Mouse (Mus musculus) midbrain, embryonic 13.5 days (tissue): ENCODE results near the gene Utp11. TPM values are rescaled to one million over a fixed set of nuclear protein-coding genes. Genes with fewer than 3 reads are reported as not detected.

Experiments used
- ATAC-seq: fragments of 200-750 bp; cut with Nextera tagmentation; 2 replicates; pipeline ENCODE4 v1.8.0; 2017; ENCODE audit warnings: mild to moderate bottlenecking, moderate TSS enrichment, moderate library complexity
- H3K27ac ChIP-seq: fragments of 300-500 bp; sonication (generic); 2 replicates; pipeline ENCODE4 v1.5.1; 2015; ENCODE audit warnings: inconsistent platforms, mild to moderate bottlenecking, moderate library complexity
- H3K27me3 ChIP-seq: fragments of 300-500 bp; sonication (generic); 2 replicates; pipeline ENCODE4 v1.6.1; 2015; ENCODE audit warnings: mild to moderate bottlenecking, inconsistent platforms
- H3K36me3 ChIP-seq: fragments of 300-500 bp; sonication (generic); 2 replicates; pipeline ENCODE4 v1.6.1; 2015; ENCODE audit warnings: mild to moderate bottlenecking, inconsistent platforms
- H3K4me1 ChIP-seq: fragments of 300-500 bp; sonication (generic); replicated peaks from 2 replicates; pipeline ENCODE4 v1.6.1; 2015; ENCODE audit warnings: inconsistent platforms
- H3K4me2 ChIP-seq: fragments of 300-500 bp; sonication (generic); replicated peaks from 2 replicates; pipeline ENCODE4 v1.6.1; 2015; ENCODE audit warnings: moderate library complexity, mild to moderate bottlenecking, inconsistent platforms
- H3K4me3 ChIP-seq: fragments of 300-500 bp; sonication (generic); replicated peaks from 2 replicates; pipeline ENCODE4 v1.5.1; 2015; ENCODE audit warnings: mild to moderate bottlenecking, inconsistent platforms
- H3K9ac ChIP-seq: fragments of 300-500 bp; sonication (generic); replicated peaks from 2 replicates; pipeline ENCODE4 v1.6.1; 2015; ENCODE audit warnings: mild to moderate bottlenecking, inconsistent platforms
- H3K9me3 ChIP-seq: fragments of 300-500 bp; sonication (generic); 2 replicates; pipeline ENCODE4 v1.6.1; 2016; ENCODE audit warnings: mild to moderate bottlenecking, inconsistent platforms
- WGBS: fragments of 180-500 bp; shearing (Covaris S2); methylation state at CpG from one replicate; pipeline ENCODE4 v1.1.7; 2015; 5-methylcytosine and 5-hydroxymethylcytosine counted together
- polyA plus RNA-seq: library from polyadenylated mRNA; unstranded; fragments of >200 nt; fragmentation: Nextera tagmentation; extraction: Ambion mirVana; gene quantifications from 2 replicates; pipeline ENCODE4 v1.2.1, GENCODE M21; 2015

Gene Utp11
- polyA plus RNA-seq, 1 experiment from 2014 or later, result 48.3 TPM

- Histone ChIP-seq H3K4me3 (no peak overlapping the region), H3K27ac (no peak overlapping the region), H3K4me1 (no peaks in the 10 kb centered on the region), H3K27me3 (no peaks in the 10 kb centered on the region), H3K9me3 (no peaks in the 10 kb centered on the region), H3K36me3 (peaks cover 82% of the 10 kb centered on the region), H3K4me2 (no peak overlapping the region), H3K9ac (no peak overlapping the region)
- no peak for ATAC-seq
- WGBS, result 92% methylated on average over 4 of the region's 4 CpGs
These were observed 9.9 kb downstream of the Utp11 start for GRCm38 (mm10) chr4:124683474-124683873.

GRCm38 (mm10) chr4:124682270-124682669 lies 11.1 kb downstream of the Utp11 start:
- WGBS, result 55% methylated on average over 7 of the region's 7 CpGs
- ATAC-seq, result no peak
- no peak overlapping the region for H3K4me3 ChIP-seq
- H3K9ac ChIP-seq, result no peak overlapping the region
- no peaks in the 10 kb centered on the region for H3K4me1 ChIP-seq
- H3K36me3 ChIP-seq, result peaks cover 82% of the 10 kb centered on the region
- no peaks in the 10 kb centered on the region for H3K27me3 ChIP-seq
- no peaks in the 10 kb centered on the region for H3K9me3 ChIP-seq
- H3K27ac ChIP-seq, result no peak overlapping the region
- no peak overlapping the region for H3K4me2 ChIP-seq

GRCm38 (mm10) chr4:124675958-124676357 lies 17.4 kb downstream of the Utp11 start:
- WGBS, result 89% methylated on average over 6 of the region's 6 CpGs
- peaks cover 38% of the 10 kb centered on the region for H3K4me1 ChIP-seq
- ATAC-seq, result no peak

GRCm38 (mm10) chr4:124675037-124675436 lies 18.4 kb downstream of the Utp11 start:
- H3K9ac ChIP-seq, result no peak overlapping the region
- under 1% methylated on average over 4 of the region's 4 CpGs for WGBS
- H3K27ac ChIP-seq, result no peak overlapping the region

More at GRCm38 (mm10) chr4:124675958-124676357, 17.4 kb downstream of the Utp11 start:
- Histone ChIP-seq H3K4me2 (no peak overlapping the region), H3K27me3 (peaks cover 10% of the 10 kb centered on the region; the same call in 1 of the 2 replicates), H3K36me3 (peaks cover 40% of the 10 kb centered on the region), H3K9ac (no peak overlapping the region), H3K4me3 (no peak overlapping the region), H3K9me3 (no peaks in the 10 kb centered on the region), H3K27ac (no peak overlapping the region)

GRCm38 (mm10) chr4:124674334-124675032 lies 18.9 kb downstream of the Utp11 start:
- 0 out of 2 replicates have a peak, but pooled peaks have one; percentile 21 for ATAC-seq
- H3K27ac ChIP-seq, result 0 out of 2 replicates have a peak overlapping the region, but pooled peaks have one; percentile 37
- peaks cover 26% of the 10 kb centered on the region for H3K36me3 ChIP-seq

More at GRCm38 (mm10) chr4:124675037-124675436, 18.4 kb downstream of the Utp11 start:
- Histone ChIP-seq H3K4me3 (no peak overlapping the region), H3K9me3 (no peaks in the 10 kb centered on the region), H3K4me1 (peaks cover 40% of the 10 kb centered on the region), H3K36me3 (peaks cover 31% of the 10 kb centered on the region), H3K27me3 (peaks cover 18% of the 10 kb centered on the region; the same call in 1 of the 2 replicates), H3K4me2 (no peak overlapping the region)
- ATAC-seq, result no peak

GRCm38 (mm10) chr4:124672347-124673320 lies 20.8 kb downstream of the Utp11 start:
- WGBS, result 3% methylated on average over 26 of the region's 31 CpGs
- no peaks in the 10 kb centered on the region for H3K9me3 ChIP-seq
- H3K36me3 ChIP-seq, result peaks cover 12% of the 10 kb centered on the region
- peaks cover 49% of the 10 kb centered on the region for H3K4me1 ChIP-seq
- H3K27me3 ChIP-seq, result peaks cover 27% of the 10 kb centered on the region
- ATAC-seq, result peak; percentile 53
- H3K4me3 ChIP-seq, result peak overlapping the region; percentile 11
- H3K4me2 ChIP-seq, result peak overlapping the region; percentile 48
- H3K9ac ChIP-seq, result peak overlapping the region; percentile 11
- H3K27ac ChIP-seq, result peak overlapping the region; percentile 79

More at GRCm38 (mm10) chr4:124674334-124675032, 18.9 kb downstream of the Utp11 start:
- Histone ChIP-seq H3K4me1 (peaks cover 40% of the 10 kb centered on the region), H3K27me3 (peaks cover 18% of the 10 kb centered on the region), H3K9me3 (no peaks in the 10 kb centered on the region), H3K4me3 (no peak overlapping the region), H3K9ac (peak overlapping the region; percentile 19; the same call in 1 of the 2 replicates), H3K4me2 (no peak overlapping the region)
- 34% methylated on average over 17 of the region's 17 CpGs for WGBS

- ATAC-seq, result no peak
- H3K27ac ChIP-seq, result peak overlapping the region; percentile 79
- H3K9ac ChIP-seq, result no peak overlapping the region
- peaks cover 38% of the 10 kb centered on the region for H3K27me3 ChIP-seq
- H3K4me3 ChIP-seq, result 0 out of 2 replicates have a peak overlapping the region, but pooled peaks have one; percentile 11
- peaks cover 7% of the 10 kb centered on the region; the same call in 1 of the 2 replicates for H3K36me3 ChIP-seq
- peaks cover 55% of the 10 kb centered on the region for H3K4me1 ChIP-seq
- H3K9me3 ChIP-seq, result no peaks in the 10 kb centered on the region
- H3K4me2 ChIP-seq, result peak overlapping the region; percentile 48
- 39% methylated on average over 7 of the region's 7 CpGs for WGBS
These were observed 21.8 kb downstream of the Utp11 start for GRCm38 (mm10) chr4:124671583-124671982.

- H3K36me3 ChIP-seq, result no peaks in the 10 kb centered on the region
- ATAC-seq, result no peak
- no peak overlapping the region for H3K9ac ChIP-seq
- H3K4me1 ChIP-seq, result peaks cover 55% of the 10 kb centered on the region
- H3K4me3 ChIP-seq, result no peak overlapping the region
- H3K27me3 ChIP-seq, result peaks cover 44% of the 10 kb centered on the region
- 67% methylated on average over 8 of the region's 8 CpGs for WGBS
- H3K9me3 ChIP-seq, result no peaks in the 10 kb centered on the region
- no peak overlapping the region for H3K27ac ChIP-seq
- H3K4me2 ChIP-seq, result no peak overlapping the region
These were observed 23.2 kb downstream of the Utp11 start for GRCm38 (mm10) chr4:124670232-124670631.

- no peaks in the 10 kb centered on the region for H3K36me3 ChIP-seq
- peak overlapping the region; percentile 69 for H3K27ac ChIP-seq
- peak overlapping the region; percentile 35 for H3K4me2 ChIP-seq
- no peak overlapping the region for H3K4me3 ChIP-seq
- ATAC-seq, result peak; percentile 79
- 2% methylated on average over 8 of the region's 8 CpGs for WGBS
- peaks cover 51% of the 10 kb centered on the region for H3K27me3 ChIP-seq
- no peaks in the 10 kb centered on the region for H3K9me3 ChIP-seq
- H3K9ac ChIP-seq, result peak overlapping the region; percentile 36; the same call in 1 of the 2 replicates
- peaks cover 54% of the 10 kb centered on the region for H3K4me1 ChIP-seq
These were observed 25.3 kb downstream of the Utp11 start for GRCm38 (mm10) chr4:124668078-124668477.

- H3K36me3 ChIP-seq, result no peaks in the 10 kb centered on the region
- peak overlapping the region; percentile 35 for H3K4me2 ChIP-seq
- WGBS, result 9% methylated on average over 14 of the region's 14 CpGs
- peak overlapping the region; percentile 36; the same call in 1 of the 2 replicates for H3K9ac ChIP-seq
- H3K4me3 ChIP-seq, result no peak overlapping the region
- peaks cover 57% of the 10 kb centered on the region for H3K27me3 ChIP-seq
- no peaks in the 10 kb centered on the region for H3K9me3 ChIP-seq
- peaks cover 49% of the 10 kb centered on the region for H3K4me1 ChIP-seq
- peak overlapping the region; percentile 69 for H3K27ac ChIP-seq
- ATAC-seq, result peak; percentile 38; the same call in 1 of the 2 replicates
These were observed 25.8 kb downstream of the Utp11 start for GRCm38 (mm10) chr4:124667476-124668033.

- Histone ChIP-seq H3K36me3 (no peaks in the 10 kb centered on the region), H3K4me2 (0 out of 2 replicates have a peak overlapping the region, but pooled peaks have one; percentile 6), H3K4me1 (peaks cover 56% of the 10 kb centered on the region), H3K27me3 (peaks cover 69% of the 10 kb centered on the region), H3K9me3 (no peaks in the 10 kb centered on the region), H3K4me3 (no peak overlapping the region), H3K27ac (0 out of 2 replicates have a peak overlapping the region, but pooled peaks have one; percentile 30), H3K9ac (no peak overlapping the region)
- WGBS, result 65% methylated on average over 15 of the region's 15 CpGs
- ATAC-seq, result no peak
These were observed 28.8 kb downstream of the Utp11 start for GRCm38 (mm10) chr4:124664604-124665003.
